Mouse (Mus musculus) cortical plate, adult 2 months (tissue): ENCODE measurements around the gene Efcab12.

Experiments used
- CTCF ChIP-seq: fragments of 200-500 bp; IDR thresholded peaks from 2 replicates; pipeline ENCODE4 v1.5.1; 2011; ENCODE audit warnings: mild to moderate bottlenecking, control low read depth, low read length; ENCODE audit not compliant: insufficient read depth; ENCODE audit errors: extremely low read depth
- POLR2A ChIP-seq: fragments of 200-500 bp; IDR thresholded peaks from 2 replicates; pipeline ENCODE4 v1.6.1; 2011; ENCODE audit warnings: mild to moderate bottlenecking, low read length, control low read depth; ENCODE audit not compliant: insufficient read depth; ENCODE audit errors: extremely low read depth

- no peak for TF ChIP-seq CTCF
- TF ChIP-seq POLR2A: no peak
Measured at GRCm38 (mm10) chr6:115855733-115856360, 17.6 kb upstream of the Efcab12 start.
